Mouse (Mus musculus) heart, adult 2 months (tissue): Measurements from ENCODE around the gene Mms19. TPM values are rescaled to one million over a fixed set of nuclear protein-coding genes. Genes with fewer than 3 reads are reported as not detected.

Experiments used
- DNase-seq, 2 experiments: peaks; one replicate each; pipeline ENCODE4 v3.0.0; 2021
- H3K27ac ChIP-seq: fragments of 200-600 bp; 2 replicates; pipeline ENCODE4 v1.8.1; 2022
- H3K27me3 ChIP-seq: fragments of 200-500 bp; 2 replicates; pipeline ENCODE4 v1.6.1; 2012; ENCODE audit warnings: mild to moderate bottlenecking, low read length, inconsistent platforms, mixed read lengths; ENCODE audit not compliant: control insufficient read depth, insufficient read depth
- H3K36me3 ChIP-seq: fragments of 200-500 bp; 2 replicates; pipeline ENCODE4 v1.6.1; 2012; ENCODE audit warnings: low read length, inconsistent platforms; ENCODE audit not compliant: control insufficient read depth, insufficient read depth
- H3K4me1 ChIP-seq: fragments of 200-500 bp; 2 replicates; pipeline ENCODE4 v1.6.1; 2011; ENCODE audit warnings: low read length; ENCODE audit not compliant: control insufficient read depth, insufficient read depth
- H3K4me3 ChIP-seq: fragments of 200-600 bp; 2 replicates; pipeline ENCODE4 v1.8.1; 2022
- H3K79me2 ChIP-seq: fragments of 200-500 bp; replicated peaks from 2 replicates; pipeline ENCODE4 v1.6.1; 2012; ENCODE audit warnings: mild to moderate bottlenecking, inconsistent platforms, low read length, moderate library complexity, mixed read lengths; ENCODE audit not compliant: control insufficient read depth, insufficient read depth
- H3K9ac ChIP-seq: fragments of 200-500 bp; 2 replicates; pipeline ENCODE4 v1.6.1; 2012; ENCODE audit warnings: low read depth, mild to moderate bottlenecking, control low read depth, inconsistent platforms, low read length, mixed read lengths
- CTCF ChIP-seq: fragments of 200-600 bp; IDR thresholded peaks from 2 replicates; pipeline ENCODE4 v1.8.1; 2022; ENCODE audit warnings: antibody characterized with exemption, mild to moderate bottlenecking, moderate library complexity
- EP300 ChIP-seq: fragments of 200-500 bp; IDR thresholded peaks from 2 replicates; pipeline ENCODE4 v1.6.1; 2011; ENCODE audit warnings: low read depth, low read length, control low read depth; ENCODE audit not compliant: insufficient read depth
- POLR2A ChIP-seq: fragments of 200-500 bp; IDR thresholded peaks from 2 replicates; pipeline ENCODE4 v1.6.1; 2011; ENCODE audit warnings: mild to moderate bottlenecking, low read depth, low read length, control low read depth; ENCODE audit not compliant: insufficient read depth
- WGBS: fragments of 180-500 bp; shearing (Covaris S2); methylation state at CpG from one replicate; pipeline ENCODE4 v1.1.7; 2018; 5-methylcytosine and 5-hydroxymethylcytosine counted together
- intact Hi-C: fragments of 180-260 bp; cut with DNase I; formaldehyde crosslinking; loops from one replicate; pipeline ENCODE4 v1.15.1; 2025
- polyA plus RNA-seq: library from polyadenylated mRNA; depleted of rRNA; stranded (reverse); fragments of >200 nt; gene quantifications from 2 replicates; pipeline ENCODE4 v1.2.3, GENCODE M21; 2012
- total RNA-seq, 2 experiments: library from RNA; stranded (reverse); gene quantifications; 2 replicates each; pipeline ENCODE4 v1.2.3; 2021

The Mms19 gene
- total and polyA plus RNA-seq, 3 experiments = 14.2 to 35.4 (median 17.9) TPM

DNA sequence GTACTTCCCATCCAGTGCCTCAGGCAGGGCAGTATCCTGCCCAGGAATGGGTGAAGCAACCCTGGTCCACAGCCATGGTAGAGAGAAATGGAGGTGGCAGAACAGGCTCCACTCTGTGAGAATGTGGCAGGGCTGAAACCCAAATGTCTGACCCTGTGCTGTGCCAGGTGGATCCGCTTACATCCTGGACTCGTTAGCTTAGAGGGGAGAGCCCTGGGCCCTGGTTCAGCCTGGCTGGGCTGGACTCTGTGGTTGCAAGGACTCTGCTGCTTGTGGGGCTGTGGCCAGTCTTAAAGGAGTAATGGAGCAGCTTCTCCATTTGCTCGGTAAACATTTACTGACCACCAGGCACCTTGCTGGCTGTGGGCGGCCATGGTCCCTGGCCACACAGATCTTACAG is 6.2 kb upstream of the Mms19 start:
- Histone ChIP-seq H3K9ac (no peak overlapping the region), H3K4me3 (no peak overlapping the region), H3K4me1 (peaks cover 6% of the 10 kb centered on the region), H3K27me3 (no peaks in the 10 kb centered on the region), H3K27ac (no peak overlapping the region), H3K36me3 (no peaks in the 10 kb centered on the region), H3K79me2 (peaks cover 4% of the 10 kb centered on the region; the same call in 1 of the 2 replicates)
- 80% methylated on average over 4 of the region's 4 CpGs for WGBS
- DNase-seq = no peak
- TF ChIP-seq CTCF = no peak
- no peak for TF ChIP-seq EP300
- no peak for TF ChIP-seq POLR2A
- intact Hi-C loops = no loop called here

DNA sequence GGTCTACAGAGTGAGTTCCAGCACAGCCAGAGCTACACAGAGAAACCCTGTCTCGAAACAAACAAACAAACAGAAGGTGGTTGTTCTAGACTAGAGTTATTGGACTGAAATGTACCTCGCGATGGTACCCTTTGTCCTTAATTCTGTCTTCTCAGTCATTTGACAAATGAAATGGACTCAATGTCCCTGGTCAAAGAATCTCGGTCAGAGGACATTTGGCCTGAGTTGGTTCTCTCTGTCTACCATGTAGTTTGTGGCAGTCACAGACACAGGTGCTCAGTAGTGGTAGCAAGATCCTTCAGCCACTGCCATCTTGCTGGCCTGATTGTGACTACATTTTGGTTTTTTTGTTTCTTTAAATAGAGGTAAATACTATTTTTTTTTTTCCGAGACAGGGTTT is 5.0 kb upstream of the Mms19 start:
- WGBS = 97% methylated on average over 5 of the region's 5 CpGs
- Histone ChIP-seq H3K4me3 (no peak overlapping the region), H3K4me1 (peaks cover 3% of the 10 kb centered on the region), H3K9ac (no peak overlapping the region), H3K27me3 (no peaks in the 10 kb centered on the region), H3K27ac (no peak overlapping the region), H3K79me2 (peaks cover 4% of the 10 kb centered on the region; the same call in 1 of the 2 replicates), H3K36me3 (no peaks in the 10 kb centered on the region)
- TF ChIP-seq EP300 (no peak), CTCF (no peak), POLR2A (no peak)
- no peak for DNase-seq
- intact Hi-C loops = no loop called here

- Histone ChIP-seq H3K4me1 (peaks cover 2% of the 10 kb centered on the region), H3K9ac (peak overlapping the region; percentile 94), H3K4me3 (peak overlapping the region; percentile 77), H3K27ac (peak overlapping the region; percentile 88), H3K27me3 (no peaks in the 10 kb centered on the region), H3K36me3 (no peaks in the 10 kb centered on the region), H3K79me2 (peaks cover 4% of the 10 kb centered on the region; the same call in 1 of the 2 replicates)
- no peak for TF ChIP-seq POLR2A
- TF ChIP-seq CTCF = no peak
- TF ChIP-seq EP300 = no peak
- intact Hi-C loops = loop anchor here (2.0 to 5.0 kb wide), 4 partner anchors 14 to 185 kb away; partner anchors contain the start of genes Marveld1 and Morn4
- 8% methylated on average over 4 of the region's 4 CpGs for WGBS
- peak in 1 of 2 experiments; percentile 25 for DNase-seq
These were observed 1.8 kb upstream of the Mms19 start for GRCm38 (mm10) chr19:41982791-41983150.

DNA sequence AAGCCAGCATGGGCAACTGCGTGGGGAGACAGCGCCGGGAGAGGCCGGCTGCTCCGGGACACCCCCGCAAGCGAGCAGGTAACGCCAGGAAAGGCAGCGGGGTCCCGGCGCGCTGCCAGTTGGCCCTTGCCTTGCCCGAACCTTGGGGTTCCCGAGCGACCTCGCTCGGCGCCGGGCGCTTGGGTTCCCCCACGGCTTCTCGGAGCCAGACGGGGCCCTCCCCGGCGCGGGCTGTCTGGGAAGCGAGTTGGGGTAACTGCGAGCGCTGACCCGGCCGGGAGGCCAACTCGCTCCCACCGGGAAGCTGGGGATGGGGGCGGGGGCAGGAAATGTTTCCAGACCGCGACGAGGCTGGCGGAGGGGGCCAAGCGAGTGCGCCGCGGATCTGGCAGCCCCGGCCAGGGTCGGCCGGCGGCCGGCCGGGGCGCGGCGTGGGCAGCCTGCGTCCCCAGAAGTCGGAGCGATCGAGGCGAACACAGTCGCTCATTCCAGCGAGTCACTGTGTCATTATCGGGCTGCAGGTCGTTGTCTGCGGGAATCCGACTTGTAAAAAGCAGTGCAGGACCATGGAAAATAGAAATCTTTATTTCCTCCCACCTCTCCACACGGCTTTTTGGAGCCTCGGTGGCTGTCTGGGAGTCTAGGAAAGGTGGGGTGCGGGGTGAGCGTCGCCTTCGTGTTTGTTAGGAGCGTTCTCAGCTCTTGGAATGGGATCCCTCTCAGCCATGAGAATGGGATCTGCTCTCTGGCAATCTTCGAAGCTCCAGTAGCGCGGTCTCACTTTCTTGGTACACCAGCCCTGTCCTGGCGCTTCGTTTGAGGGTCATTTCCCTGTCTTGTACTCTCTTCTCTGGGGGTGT is 1.2 kb upstream of the Mms19 start:
- Histone ChIP-seq H3K36me3 (no peaks in the 10 kb centered on the region), H3K27me3 (no peaks in the 10 kb centered on the region), H3K9ac (peak overlapping the region; percentile 94), H3K79me2 (peaks cover 6% of the 10 kb centered on the region), H3K4me1 (peaks cover 2% of the 10 kb centered on the region), H3K4me3 (peak overlapping the region; percentile 77), H3K27ac (peak overlapping the region; percentile 88)
- TF ChIP-seq POLR2A (no peak), CTCF (no peak), EP300 (no peak)
- WGBS = under 1% methylated on average over 74 of the region's 74 CpGs
- peak in 1 of 2 experiments; percentile 79 for DNase-seq
- intact Hi-C loops = loop anchor here (1.0 to 5.0 kb wide), 5 partner anchors 15 to 185 kb away; partner anchors contain the start of genes Marveld1 and Morn4

DNA sequence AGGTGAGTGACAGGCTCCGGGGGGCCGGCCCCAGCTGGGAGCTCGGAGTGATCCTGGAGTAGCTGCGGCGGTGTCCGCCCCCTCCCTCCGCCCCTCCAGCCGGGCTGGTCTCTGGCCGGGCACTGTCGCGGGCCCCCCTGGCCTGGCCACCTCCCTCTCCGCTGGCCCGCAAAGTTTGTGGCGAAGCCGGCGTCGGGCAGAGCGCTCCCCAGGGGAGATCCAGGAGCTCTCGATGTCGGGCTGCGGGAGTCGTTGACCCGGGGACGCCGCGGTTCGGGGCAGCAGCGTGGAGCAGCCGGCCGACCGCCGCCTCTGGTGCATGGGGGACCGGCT is 604 bp upstream of the Mms19 start, which contains the start of gene Ubtd1:
Gene Ubtd1 (plus strand): TSS at position 169 of the 333 bp plus-strand sequence.
- Histone ChIP-seq H3K27me3 (no peaks in the 10 kb centered on the region), H3K36me3 (no peaks in the 10 kb centered on the region), H3K9ac (peak within 1 kb of the TSS; percentile 94), H3K27ac (peak within 1 kb of the TSS; percentile 88), H3K79me2 (peaks cover 7% of the 10 kb centered on the region), H3K4me1 (peaks cover 2% of the 10 kb centered on the region), H3K4me3 (peak within 1 kb of the TSS; percentile 77)
- intact Hi-C loops = loop anchor here (1.0 to 5.0 kb wide), 4 partner anchors 45 to 186 kb away; partner anchors contain the start of genes Marveld1 and Morn4
- DNase-seq = no peak
- under 1% methylated on average over 29 of the region's 33 CpGs for WGBS
- TF ChIP-seq CTCF (no peak), EP300 (no peak), POLR2A (no peak)

GRCm38 (mm10) chr19:41980422-41980818 is 537 bp downstream of the Mms19 start:
- Histone ChIP-seq H3K27ac (peak overlapping the region; percentile 88), H3K36me3 (no peaks in the 10 kb centered on the region), H3K27me3 (no peaks in the 10 kb centered on the region), H3K4me1 (peaks cover 2% of the 10 kb centered on the region), H3K79me2 (peaks cover 8% of the 10 kb centered on the region), H3K4me3 (peak overlapping the region; percentile 77), H3K9ac (peak overlapping the region; percentile 76)
- TF ChIP-seq CTCF (no peak), POLR2A (no peak), EP300 (no peak)
- WGBS = under 1% methylated on average over 16 of the region's 16 CpGs
- peak in 1 of 2 experiments; percentile 60 for DNase-seq
- intact Hi-C loops = loop anchor here (5.0 kb wide), 3 partner anchors 107 to 187 kb away; partner anchors contain the start of genes Marveld1 and Morn4
